Mouse (Mus musculus): ENCODE measurements around the gene Btbd9.

Gene Btbd9

GRCm38 (mm10) chr17:30602175-30602574, 25.9 kb upstream of the Btbd9 start:
- no peak for DNase-seq (ENCODE audit: inconsistent age in 2 of 2, low spot score in 1 of 2)

DNA sequence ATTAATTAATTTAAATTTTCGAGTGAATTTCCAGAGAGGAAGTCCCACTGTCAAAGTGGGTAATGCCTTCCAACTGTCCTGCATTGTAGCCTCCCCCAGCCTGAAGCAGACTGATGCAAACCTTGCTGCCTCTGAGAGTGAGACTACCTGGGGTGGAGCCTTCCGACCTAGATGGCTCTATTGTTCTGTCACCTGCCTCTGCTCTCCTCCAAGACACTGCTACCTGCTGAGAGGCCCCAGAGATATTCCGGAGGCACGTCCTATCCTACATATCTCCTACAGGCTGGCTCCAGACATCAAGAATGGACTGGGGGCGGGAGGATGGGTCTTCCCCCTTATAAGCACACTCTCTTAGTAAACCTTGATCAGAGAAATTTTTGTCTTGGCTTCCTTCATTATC, 22.0 kb upstream of the Btbd9 start:
- DNase-seq (ENCODE audit: inconsistent age in 2 of 2, low spot score in 1 of 2): no peak

DNA sequence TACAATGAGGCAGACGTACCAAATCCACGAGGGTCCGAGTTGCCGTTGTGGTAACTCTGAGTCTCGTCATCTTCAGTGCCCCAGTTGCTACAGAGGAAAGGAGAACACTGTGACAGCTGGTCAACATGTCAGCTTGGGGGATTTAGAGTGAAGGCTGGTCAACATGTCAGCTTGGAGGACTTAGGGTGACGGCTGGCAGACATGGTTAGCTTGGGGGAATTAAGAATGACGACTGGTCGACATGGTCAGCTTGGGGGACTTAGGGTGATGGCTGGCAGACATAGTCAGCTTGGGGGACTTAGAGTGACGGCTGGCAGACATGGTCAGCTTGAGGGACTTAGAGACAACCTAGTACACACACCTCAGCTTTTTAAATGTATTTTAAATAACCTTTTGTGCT, 21.5 kb upstream of the Btbd9 start:
- no peak for DNase-seq (ENCODE audit: inconsistent age in 2 of 2, low spot score in 1 of 2)

- DNase-seq (ENCODE audit: inconsistent age in 2 of 2, low spot score in 1 of 2): no peak
These were observed 18.6 kb upstream of the Btbd9 start for GRCm38 (mm10) chr17:30594846-30595245.

- no peak for DNase-seq (ENCODE audit: inconsistent age in 2 of 2, low spot score in 1 of 2)
These were observed 18.1 kb upstream of the Btbd9 start for GRCm38 (mm10) chr17:30594407-30594806.

DNA sequence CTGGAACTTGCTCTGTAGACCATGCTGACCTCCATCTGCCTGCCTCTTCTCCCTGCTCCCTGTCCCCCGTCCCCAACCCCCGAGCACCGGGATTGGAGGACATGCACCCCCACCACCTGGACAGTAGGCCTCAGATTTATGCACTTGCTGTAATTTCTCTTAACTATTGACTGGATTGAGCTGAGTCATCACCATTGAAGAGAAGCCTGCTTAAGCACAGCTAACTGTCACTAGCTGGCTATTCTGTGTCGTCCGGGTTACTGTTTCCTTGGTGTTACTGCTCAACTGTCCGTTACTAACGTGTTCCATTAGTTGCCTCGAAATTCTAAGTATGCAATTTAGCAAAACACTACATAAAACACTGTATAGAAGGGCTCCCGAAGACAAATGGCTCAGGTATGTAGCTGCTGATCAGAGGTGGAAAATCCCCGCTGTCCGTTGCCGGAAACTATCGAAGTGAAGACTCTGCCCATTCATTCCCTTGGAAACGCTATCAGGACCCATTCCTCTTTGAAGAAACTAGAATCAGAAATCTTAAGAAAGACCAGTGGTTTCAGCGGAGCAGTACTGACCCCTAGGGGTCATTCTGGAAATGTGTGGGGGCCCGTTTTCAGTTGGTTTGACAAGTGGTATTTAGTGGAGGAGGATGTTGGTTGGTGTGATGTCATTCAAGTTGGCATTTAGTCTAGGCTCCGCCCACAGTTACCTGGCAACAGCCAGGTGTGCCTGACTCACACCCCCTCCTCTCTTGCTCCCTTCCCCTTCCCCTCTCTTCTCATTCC, 14.3 kb upstream of the Btbd9 start:
- peak; percentile 65 to 89 for DNase-seq (ENCODE audit: inconsistent age in 2 of 2, low spot score in 1 of 2)

DNA sequence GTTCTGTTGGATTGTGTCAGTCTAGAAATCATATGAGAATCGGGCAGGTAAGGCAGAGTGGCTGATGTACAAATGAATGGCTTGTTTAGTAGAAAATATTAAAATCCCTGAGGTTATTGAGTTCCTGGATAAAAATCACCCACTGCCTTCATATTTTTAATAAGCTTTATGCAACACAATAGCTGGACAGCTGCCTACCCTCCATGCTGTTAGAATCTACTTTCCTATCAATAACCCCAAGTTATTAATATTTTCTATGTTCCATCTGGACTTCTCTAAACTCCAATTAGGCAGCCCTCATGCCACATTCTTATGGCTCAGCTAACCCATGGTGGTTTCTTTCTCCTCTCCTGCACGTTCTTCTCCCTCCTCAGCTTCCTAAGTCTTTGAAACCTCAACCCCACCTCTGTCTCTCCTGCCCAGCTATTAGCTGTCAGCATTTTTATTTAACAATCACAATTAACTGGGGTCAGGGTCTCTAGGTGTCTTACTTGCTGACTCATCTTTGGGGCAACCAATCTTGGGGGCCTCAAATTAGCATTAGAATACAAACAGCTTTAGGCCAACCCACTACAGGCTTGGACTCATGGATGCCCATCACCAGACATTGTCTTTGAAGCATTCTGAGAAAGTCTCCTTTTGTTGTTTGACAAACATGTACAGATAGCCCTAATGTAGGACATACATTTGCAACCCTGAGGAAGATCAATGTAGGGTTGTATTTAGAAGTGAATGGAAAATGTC, 7.1 kb upstream of the Btbd9 start:
- DNase-seq (ENCODE audit: inconsistent age in 2 of 2, low spot score in 1 of 2): no peak

- no peak for DNase-seq (ENCODE audit: inconsistent age in 2 of 2, low spot score in 1 of 2)
These were observed 6.0 kb upstream of the Btbd9 start for GRCm38 (mm10) chr17:30582313-30582712.

GRCm38 (mm10) chr17:30581201-30581600, 4.9 kb upstream of the Btbd9 start:
- DNase-seq (ENCODE audit: inconsistent age in 2 of 2, low spot score in 1 of 2): peak in 1 of 2 experiments; percentile 60

DNA sequence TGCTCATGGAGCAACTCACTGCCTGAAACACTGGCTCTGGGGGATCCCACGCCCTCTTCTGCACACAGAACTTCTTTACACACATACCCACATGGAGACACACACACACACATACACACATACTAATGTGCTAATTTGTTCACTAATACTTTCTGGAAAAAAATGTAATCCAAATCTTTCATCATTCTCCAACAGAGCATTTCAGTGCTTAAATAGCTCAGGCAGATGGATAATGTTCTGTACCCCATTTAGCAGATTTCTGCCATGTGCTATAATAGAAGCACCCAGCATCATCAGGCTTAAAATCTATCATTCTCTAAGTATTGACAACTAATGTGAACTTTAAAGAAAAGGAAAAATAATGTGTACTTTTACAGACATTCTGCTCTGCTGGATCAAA, 4.5 kb upstream of the Btbd9 start:
- DNase-seq (ENCODE audit: inconsistent age in 2 of 2, low spot score in 1 of 2): no peak

DNA sequence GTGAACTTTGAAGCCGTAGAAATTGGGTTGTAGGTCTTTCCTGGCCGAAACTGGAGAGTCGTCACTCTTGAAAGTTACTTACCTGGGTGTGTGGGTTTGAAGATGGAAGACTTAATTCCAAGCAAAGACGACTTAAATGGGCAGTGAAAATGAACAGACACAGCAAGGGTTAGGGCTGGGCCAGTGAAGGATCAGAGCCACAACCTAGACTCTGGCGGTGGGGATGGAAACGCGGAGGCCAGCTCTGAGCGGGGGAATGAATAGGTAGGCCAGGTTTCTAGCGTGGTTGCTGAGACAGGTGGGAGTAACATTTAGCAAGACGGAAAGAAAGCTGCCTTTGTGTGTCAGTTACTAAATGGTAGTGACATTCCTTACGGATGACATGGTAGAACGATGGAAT, 658 bp upstream of the Btbd9 start:
- peak in 1 of 2 experiments; percentile 37 for DNase-seq (ENCODE audit: inconsistent age in 2 of 2, low spot score in 1 of 2)

DNA sequence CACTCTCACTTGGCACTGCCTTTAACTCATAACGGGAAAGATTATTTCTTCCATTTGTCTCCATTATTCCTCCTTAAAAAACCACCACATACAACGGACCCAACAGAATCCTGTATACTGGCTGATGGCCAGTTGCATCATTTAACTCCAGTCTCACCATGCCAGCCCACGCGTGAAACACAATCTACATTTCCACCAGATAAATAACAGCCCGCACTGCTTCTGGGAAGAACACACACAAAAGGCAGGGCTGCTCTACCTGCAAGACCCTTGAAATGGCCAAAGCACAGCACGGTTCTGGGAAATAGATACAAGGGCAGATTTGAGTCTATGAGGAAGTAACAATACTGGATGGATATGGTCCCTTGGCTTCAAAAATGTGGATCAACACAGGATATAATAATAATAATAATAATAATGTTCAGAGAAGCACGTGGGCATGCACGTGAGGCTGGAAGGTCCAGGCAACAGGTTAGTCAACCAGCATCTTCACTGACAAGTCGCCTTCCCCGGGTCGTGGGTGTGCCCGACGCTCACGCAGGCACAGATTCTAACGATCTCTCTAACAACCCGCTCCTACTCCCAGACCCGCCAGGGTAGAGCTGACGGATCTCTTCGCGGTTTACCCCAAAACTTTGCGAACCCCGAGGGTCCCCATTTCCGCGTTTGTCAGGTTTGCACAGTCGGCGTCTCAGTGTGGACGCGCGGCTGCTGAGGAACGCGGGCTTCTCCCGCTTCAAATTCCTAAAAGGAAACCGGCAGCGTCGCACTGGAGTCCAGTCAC, 975 bp downstream of the Btbd9 start:
- peak in 1 of 2 experiments; percentile 89 for DNase-seq (ENCODE audit: inconsistent age in 2 of 2, low spot score in 1 of 2)

DNA sequence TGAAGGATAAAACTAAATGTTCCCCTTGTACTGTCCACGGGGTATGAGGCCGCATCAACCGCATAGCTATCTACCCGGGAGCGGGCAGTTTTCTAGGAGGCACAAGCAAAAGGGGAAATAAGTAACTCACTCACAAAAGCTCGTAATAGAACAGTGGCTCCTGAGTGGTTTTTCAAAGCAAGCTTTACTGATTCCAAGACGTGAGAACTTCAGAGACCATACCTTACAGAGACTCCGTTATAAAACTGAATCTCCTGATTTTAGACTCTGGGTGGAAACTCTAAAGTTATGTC, 1.6 kb downstream of the Btbd9 start:
- no peak for DNase-seq (ENCODE audit: inconsistent age in 2 of 2, low spot score in 1 of 2)

DNA sequence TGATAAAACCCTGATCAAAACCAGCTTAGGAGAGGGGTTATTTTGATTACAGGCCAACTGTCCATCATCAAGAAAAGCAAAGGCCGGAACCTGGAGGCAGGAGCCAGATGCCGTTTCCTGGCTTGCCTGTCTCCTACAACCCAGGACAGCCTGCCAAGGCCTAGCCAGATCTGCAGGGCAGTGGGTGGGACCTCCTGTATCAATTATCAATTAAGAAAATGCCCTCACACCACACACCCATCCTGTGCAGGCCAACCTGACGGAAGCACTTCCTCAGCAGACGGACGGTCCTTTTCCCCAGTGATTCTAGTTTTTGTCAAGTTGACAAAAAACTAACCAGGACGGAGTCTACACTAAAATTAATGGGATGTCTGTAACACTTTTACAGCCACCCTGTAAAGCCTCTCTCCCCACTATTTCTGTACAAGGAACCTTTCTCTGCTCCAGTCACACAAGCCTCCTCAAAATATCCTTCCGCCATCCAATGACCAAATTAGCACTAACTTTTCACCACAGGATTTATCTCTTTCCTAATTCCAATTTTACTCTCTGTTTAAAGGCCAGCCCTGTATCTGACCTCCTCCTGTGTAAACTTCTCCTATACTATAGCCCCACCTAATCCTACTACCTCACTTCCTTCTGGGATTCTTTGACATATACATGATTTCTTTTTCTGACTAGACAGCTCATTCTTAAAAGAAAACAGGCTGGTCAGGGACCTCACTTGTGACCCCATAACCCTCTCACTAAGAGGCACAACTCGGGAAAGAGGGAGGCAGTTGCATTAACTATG, 2.1 kb downstream of the Btbd9 start:
- peak; percentile 34 to 53 for DNase-seq (ENCODE audit: inconsistent age in 2 of 2, low spot score in 1 of 2)

GRCm38 (mm10) chr17:30570971-30571370, 5.3 kb downstream of the Btbd9 start:
- DNase-seq (ENCODE audit: inconsistent age in 2 of 2, low spot score in 1 of 2): peak in 1 of 2 experiments; percentile 68

DNA sequence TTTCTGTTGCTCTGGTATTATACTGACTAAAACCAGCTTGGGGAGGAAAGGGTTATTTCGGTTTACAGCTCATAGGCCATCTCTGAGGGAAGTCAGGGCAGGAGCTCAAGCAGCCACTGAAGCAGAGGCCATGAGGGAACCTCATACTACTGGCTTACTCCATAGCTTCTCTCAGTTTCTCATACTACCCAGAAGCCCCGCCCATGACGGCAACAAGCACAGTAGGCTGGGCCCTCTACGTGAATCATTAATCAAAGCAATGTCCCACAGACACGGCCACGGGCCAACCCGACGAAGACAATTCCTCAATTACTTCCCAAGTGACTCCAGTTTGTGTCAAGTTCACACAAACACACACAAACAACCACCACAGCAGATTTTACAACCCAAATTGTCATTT, 6.1 kb downstream of the Btbd9 start:
- DNase-seq (ENCODE audit: inconsistent age in 2 of 2, low spot score in 1 of 2): peak; percentile 75 to 90

DNA sequence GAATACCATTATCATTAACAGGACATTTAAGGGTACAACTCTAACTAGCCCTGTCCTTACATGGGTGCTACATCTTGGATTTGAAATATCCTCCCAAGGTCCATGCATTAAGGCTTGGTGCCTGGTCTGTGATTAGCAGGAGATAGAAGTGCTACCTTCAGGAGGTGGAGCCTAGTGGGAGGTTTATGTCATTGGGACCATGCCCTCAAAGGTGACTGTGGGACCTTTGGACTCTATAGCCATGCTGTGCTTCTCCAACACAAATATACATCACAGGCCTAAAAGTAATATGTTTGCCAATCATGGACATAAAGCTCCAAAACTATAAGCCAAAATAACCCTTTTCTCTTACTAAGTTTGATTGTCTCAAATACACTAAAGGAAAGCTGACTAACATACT, 7.8 kb downstream of the Btbd9 start:
- DNase-seq (ENCODE audit: inconsistent age in 2 of 2, low spot score in 1 of 2): no peak

- no peak for DNase-seq (ENCODE audit: inconsistent age in 2 of 2, low spot score in 1 of 2)
These were observed 11.3 kb downstream of the Btbd9 start for GRCm38 (mm10) chr17:30564971-30565370.

DNA sequence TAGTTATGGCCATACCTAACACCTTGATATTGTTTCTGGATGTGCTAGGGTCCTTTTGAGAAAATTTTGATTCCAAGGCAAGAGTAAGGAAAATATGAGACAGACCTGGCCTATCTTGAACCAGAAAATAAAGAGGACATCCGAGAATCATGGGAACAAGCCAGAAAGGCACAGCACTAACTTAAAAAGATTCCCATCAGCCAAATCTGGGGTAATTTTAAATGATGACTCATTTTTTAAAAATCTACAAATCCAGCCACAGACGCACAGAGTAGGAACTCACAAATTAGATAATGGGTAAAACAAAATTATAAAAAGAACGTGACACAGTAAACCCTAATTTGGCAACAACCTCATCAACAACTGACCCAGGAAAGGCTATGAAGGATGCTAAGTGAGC, 11.9 kb downstream of the Btbd9 start:
- DNase-seq (ENCODE audit: inconsistent age in 2 of 2, low spot score in 1 of 2): no peak

- DNase-seq (ENCODE audit: inconsistent age in 2 of 2, low spot score in 1 of 2): no peak
These were observed 12.7 kb downstream of the Btbd9 start for GRCm38 (mm10) chr17:30563484-30564075.

DNA sequence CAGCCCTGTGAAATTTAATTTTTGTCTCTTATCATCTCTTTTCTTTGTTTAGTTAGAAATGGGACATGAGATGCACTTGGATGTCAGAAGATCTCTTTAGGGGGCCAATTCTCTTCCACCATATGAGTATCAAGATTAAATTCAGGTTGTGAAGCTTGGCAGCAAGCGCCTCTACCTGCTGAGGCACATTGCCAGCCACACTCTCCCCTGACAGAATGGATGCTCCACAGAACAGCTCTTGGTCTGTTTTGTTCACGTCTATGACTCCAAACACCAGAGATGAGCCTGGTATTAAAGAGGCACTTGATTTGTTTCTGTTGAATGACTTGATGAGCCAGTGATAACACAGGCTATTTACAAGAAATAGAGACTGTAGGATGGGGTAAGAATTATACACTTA, 13.5 kb downstream of the Btbd9 start:
- no peak for DNase-seq (ENCODE audit: inconsistent age in 2 of 2, low spot score in 1 of 2)
